Mouse (Mus musculus) B cell, adult 67 days (primary cell): ENCODE results near the gene Pla2g4e. TPM values are rescaled to one million over a fixed set of nuclear protein-coding genes. Genes with fewer than 3 reads are reported as not detected.

ENCODE experiments used
- total RNA-seq, 2 experiments: library from RNA; stranded (reverse); gene quantifications; 4 replicates each; pipeline ENCODE4 v1.2.4; 2023

Pla2g4e gene
- not detected for total RNA-seq

GRCm38 (mm10) chr2:120244679-120245420 lies at the start of gene Pla2g4e:
Gene Pla2g4e, minus strand, starts transcription at chr2:120245335.

GRCm38 (mm10) chr2:120288995-120289394 lies 43.9 kb upstream of the Pla2g4e start, which contains the start of gene Pla2g4d:
Gene Pla2g4d, minus strand, starts transcription at chr2:120289197.

DNA sequence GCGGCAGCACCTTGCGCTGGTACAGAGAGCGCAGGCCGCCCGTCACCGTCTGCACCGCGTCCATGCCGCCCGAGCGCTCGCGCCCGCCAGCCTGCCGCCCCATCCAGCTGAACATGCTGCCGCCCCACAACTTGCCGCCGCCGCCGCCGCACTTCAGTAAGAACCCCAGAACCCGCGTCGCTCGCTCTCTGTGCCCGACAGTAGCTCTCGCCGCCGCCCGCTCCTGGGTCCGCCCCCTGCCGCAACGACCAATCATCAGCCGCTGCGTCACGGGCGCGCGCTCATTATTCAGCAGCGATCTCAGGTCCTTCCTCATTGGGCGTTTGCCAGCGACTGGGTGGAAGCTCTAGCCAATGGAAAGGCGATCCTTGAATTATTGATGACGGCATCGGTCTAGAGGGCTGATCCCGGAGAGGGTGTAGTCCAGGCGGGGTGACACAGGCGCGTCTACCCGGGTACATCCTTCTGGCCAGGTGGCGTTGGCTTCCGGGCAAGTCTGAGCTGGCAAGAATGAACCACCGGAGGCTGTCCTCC lies 90.7 kb downstream of the Pla2g4e start, which contains the start of gene Ehd4:
Gene Ehd4, minus strand, starts transcription at position 246 of the 534 bp plus-strand sequence.

Other genes with a start within 250 kb of the Pla2g4e start
- gene Jmjd7, start 217.9 kb downstream of the Pla2g4e start, total RNA-seq = 10 to 100 TPM; 13.1 to 22.6 TPM
- 1 to 10 TPM; 4.6 to 6.3 TPM for gene Gm28042, start 217.8 kb downstream of the Pla2g4e start, total RNA-seq
- gene Pla2g4b, start 211.9 kb downstream of the Pla2g4e start, total RNA-seq = 10 to 100 TPM in 1 of 2 experiments, 1 to 10 TPM in 1; 6.1 to 13.3 TPM
- 100 to 1,000 TPM in 1 of 2 experiments, 10 to 100 TPM in 1; 83.5 to 111 TPM for gene Ehd4, start 90.7 kb downstream of the Pla2g4e start, total RNA-seq
- gene Pla2g4d, start 43.9 kb upstream of the Pla2g4e start, total RNA-seq = not detected
- gene Pla2g4f, start 68.8 kb upstream of the Pla2g4e start, total RNA-seq = under 1 TPM; 0.23 to 0.47 TPM
- gene Vps39, start 107.8 kb upstream of the Pla2g4e start, total RNA-seq = 10 to 100 TPM; 75.9 to 81.0 TPM
- 10 to 100 TPM; 47.1 to 66.8 TPM for gene Ganc, start 158.6 kb upstream of the Pla2g4e start, total RNA-seq
- gene Tmem87a, start 158.8 kb upstream of the Pla2g4e start, total RNA-seq = 10 to 100 TPM; 53.5 to 55.6 TPM
- 1 to 10 TPM in 1 of 2 experiments, under 1 TPM in 1; 0.80 to 1.1 TPM for gene Capn3, start 210.7 kb upstream of the Pla2g4e start, total RNA-seq